Mouse (Mus musculus) cerebellum, adult 8-10 months (tissue): ENCODE data around the gene Scfd2.

Experiments
- DNase-seq: peaks from one replicate; pipeline ENCODE4 v3.0.0; 2022

The Scfd2 gene

GRCm38 (mm10) chr5:74307242-74307641 lies 224.3 kb downstream of the Scfd2 start:
- DNase-seq: no peak

- DNase-seq: no peak
Observed at GRCm38 (mm10) chr5:74305533-74306189, 225.9 kb downstream of the Scfd2 start.

- no peak for DNase-seq
Observed at GRCm38 (mm10) chr5:74304767-74305166, 226.8 kb downstream of the Scfd2 start.

GRCm38 (mm10) chr5:74302331-74302730 lies 229.2 kb downstream of the Scfd2 start:
- DNase-seq: no peak

GRCm38 (mm10) chr5:74301443-74301842 lies 230.1 kb downstream of the Scfd2 start:
- no peak for DNase-seq

- DNase-seq: no peak
Observed at GRCm38 (mm10) chr5:74300931-74301330, 230.6 kb downstream of the Scfd2 start.

GRCm38 (mm10) chr5:74300140-74300539 lies 231.4 kb downstream of the Scfd2 start:
- no peak for DNase-seq

- DNase-seq: no peak
Observed at GRCm38 (mm10) chr5:74297113-74297512, 234.4 kb downstream of the Scfd2 start.

GRCm38 (mm10) chr5:74296096-74296495 lies 235.5 kb downstream of the Scfd2 start:
- DNase-seq: no peak

- no peak for DNase-seq
Observed at GRCm38 (mm10) chr5:74293513-74293912, 238.0 kb downstream of the Scfd2 start.

- DNase-seq: no peak
Observed at GRCm38 (mm10) chr5:74292050-74292449, 239.5 kb downstream of the Scfd2 start.

- DNase-seq: no peak
Observed at GRCm38 (mm10) chr5:74291575-74291974, 240.0 kb downstream of the Scfd2 start.

GRCm38 (mm10) chr5:74289957-74290356 lies 241.6 kb downstream of the Scfd2 start:
- DNase-seq: no peak

- DNase-seq: no peak
Observed at GRCm38 (mm10) chr5:74288206-74288605, 243.4 kb downstream of the Scfd2 start.

- no peak for DNase-seq
Observed at GRCm38 (mm10) chr5:74286301-74286700, 245.3 kb downstream of the Scfd2 start.

GRCm38 (mm10) chr5:74285764-74286163 lies 245.8 kb downstream of the Scfd2 start:
- no peak for DNase-seq

GRCm38 (mm10) chr5:74285289-74285688 lies 246.3 kb downstream of the Scfd2 start:
- no peak for DNase-seq

- DNase-seq: no peak
Observed at GRCm38 (mm10) chr5:74283545-74283944, 248.0 kb downstream of the Scfd2 start.

GRCm38 (mm10) chr5:74281480-74281879 lies 250.1 kb downstream of the Scfd2 start:
- DNase-seq: no peak

GRCm38 (mm10) chr5:74279673-74280072 lies 251.9 kb downstream of the Scfd2 start:
- no peak for DNase-seq

GRCm38 (mm10) chr5:74278428-74278827 lies 253.1 kb downstream of the Scfd2 start:
- no peak for DNase-seq

GRCm38 (mm10) chr5:74277712-74278111 lies 253.8 kb downstream of the Scfd2 start:
- peak; percentile 91 for DNase-seq

- no peak for DNase-seq
Observed at GRCm38 (mm10) chr5:74277216-74277615, 254.3 kb downstream of the Scfd2 start.

GRCm38 (mm10) chr5:74273313-74273712 lies 258.2 kb downstream of the Scfd2 start:
- no peak for DNase-seq

GRCm38 (mm10) chr5:74267736-74268369 lies 263.7 kb downstream of the Scfd2 start:
- no peak for DNase-seq
